Comparison of ENCODE assay signal across 8 mouse cellular contexts in genomic region chr2:180041577-180042255, GRCm38 (mm10). TPM values are rescaled to one million over a fixed set of nuclear protein-coding genes. Genes with fewer than 3 reads are reported as not detected.
DNase-seq lines count a peak whose midpoint lies in the region; ATAC-seq and TF ChIP-seq lines count a peak whose summit lies in the region.

No protein-coding gene starts in this region.

- WGBS in hindbrain, embryonic 16.5 days: under 1% methylated on average over 46 of the region's 66 CpGs
- under 1% methylated on average over 66 of the region's 66 CpGs for WGBS in limb, embryonic 12.5 days
- WGBS in midbrain, embryonic 11.5 days: under 1% methylated on average over 61 of the region's 66 CpGs

- no peaks in the 10 kb centered on the region for H3K27me3 ChIP-seq in hindbrain, embryonic 16.5 days (replicated peaks; ENCODE audit: control insufficient read depth, insufficient read depth, low read length)
- H3K27me3 ChIP-seq in limb, embryonic 12.5 days: no peaks in the 10 kb centered on the region
- H3K27me3 ChIP-seq in midbrain, embryonic 11.5 days (ENCODE audit: control insufficient read depth, insufficient read depth, low read length): no peaks in the 10 kb centered on the region
- H3K27me3 ChIP-seq in testis, adult 2 months (ENCODE audit: control insufficient read depth, insufficient read depth, low read length): no peaks in the 10 kb centered on the region

- no peak for TF ChIP-seq POLR2A in testis, adult 2 months (IDR thresholded peaks at IDR 0.05; ENCODE audit: control insufficient read depth, low read depth, low read length)

- DNase-seq in embryo, embryonic 10 days (ENCODE audit: low spot score): peak; percentile 47
- DNase-seq in embryo, embryonic 9.5 days (ENCODE audit: extremely low spot score): no peak
- DNase-seq in MN1 (ENCODE audit: low spot score): peak; percentile 62
- DNase-seq in midbrain, embryonic 11.5 days (ENCODE audit: low spot score, missing footprints): peak; percentile 93

- no peaks in the 10 kb centered on the region for H3K9me3 ChIP-seq in hindbrain, embryonic 16.5 days (ENCODE audit: control insufficient read depth, low read length)
- H3K9me3 ChIP-seq in limb, embryonic 12.5 days: no peaks in the 10 kb centered on the region
- no peaks in the 10 kb centered on the region for H3K9me3 ChIP-seq in midbrain, embryonic 11.5 days (ENCODE audit: control insufficient read depth, low read length)

- TF ChIP-seq CTCF in testis, adult 2 months (IDR thresholded peaks at IDR 0.05; ENCODE audit: control insufficient read depth, insufficient read depth, insufficient replicate concordance, low read depth, low read length): no peak

- peak overlapping the region; percentile 97 for H3K4me3 ChIP-seq in hindbrain, embryonic 16.5 days (ENCODE audit: low read length)
- peak overlapping the region; percentile 98 for H3K4me3 ChIP-seq in limb, embryonic 12.5 days (replicated peaks)
- H3K4me3 ChIP-seq in midbrain, embryonic 11.5 days (ENCODE audit: low read depth, low read length): peak overlapping the region; percentile 98
- H3K4me3 ChIP-seq in testis, adult 2 months (ENCODE audit: control insufficient read depth, low read depth, low read length): peak overlapping the region; percentile 85

- H3K36me3 ChIP-seq in hindbrain, embryonic 16.5 days (ENCODE audit: control insufficient read depth, insufficient read depth, low read length): peaks cover 21% of the 10 kb centered on the region
- peaks cover 36% of the 10 kb centered on the region for H3K36me3 ChIP-seq in limb, embryonic 12.5 days
- peaks cover 16% of the 10 kb centered on the region for H3K36me3 ChIP-seq in midbrain, embryonic 11.5 days (ENCODE audit: control insufficient read depth, insufficient read depth, low read length)
- no peaks in the 10 kb centered on the region; the same call in 1 of the 2 replicates for H3K36me3 ChIP-seq in testis, adult 2 months (ENCODE audit: control insufficient read depth, insufficient read depth, low read length)

- peak overlapping the region; percentile 98 for H3K27ac ChIP-seq in hindbrain, embryonic 16.5 days (ENCODE audit: low read depth, low read length)
- peak overlapping the region; percentile 93 for H3K27ac ChIP-seq in limb, embryonic 12.5 days
- H3K27ac ChIP-seq in midbrain, embryonic 11.5 days (ENCODE audit: low read depth, low read length): peak overlapping the region; percentile 90
- peak overlapping the region; percentile 81 for H3K27ac ChIP-seq in testis, adult 2 months (ENCODE audit: control insufficient read depth, insufficient read depth, low read depth, low read length)

- peaks cover 34% of the 10 kb centered on the region for H3K4me1 ChIP-seq in hindbrain, embryonic 16.5 days (ENCODE audit: control insufficient read depth, insufficient read depth, low read depth, low read length)
- H3K4me1 ChIP-seq in limb, embryonic 12.5 days (replicated peaks): peaks cover 34% of the 10 kb centered on the region
- peaks cover 20% of the 10 kb centered on the region for H3K4me1 ChIP-seq in midbrain, embryonic 11.5 days (ENCODE audit: control insufficient read depth, insufficient read depth, low read length)
- peaks cover 13% of the 10 kb centered on the region for H3K4me1 ChIP-seq in testis, adult 2 months (ENCODE audit: control insufficient read depth, insufficient read depth, low read length)

- H3K9ac ChIP-seq in hindbrain, embryonic 16.5 days (ENCODE audit: low read depth, low read length): peak overlapping the region; percentile 97
- peak overlapping the region; percentile 89 for H3K9ac ChIP-seq in limb, embryonic 12.5 days (replicated peaks)
- H3K9ac ChIP-seq in midbrain, embryonic 11.5 days (ENCODE audit: low read length): peak overlapping the region; percentile 80

- peak; percentile 11; the same call in 1 of the 2 replicates for ATAC-seq in erythroid progenitor cell, adult 5-6 weeks (replicated peaks; ENCODE audit: low FRiP score, poor library complexity, severe bottlenecking)
- ATAC-seq in hindbrain, embryonic 16.5 days: peak; percentile 66
- ATAC-seq in limb, embryonic 12.5 days (ENCODE audit: insufficient number of reproducible peaks, insufficient read depth, low FRiP score, low TSS enrichment, low read depth): peak; percentile 17
- peak; percentile 59 for ATAC-seq in midbrain, embryonic 11.5 days (ENCODE audit: low FRiP score)

- H3K4me2 ChIP-seq in hindbrain, embryonic 16.5 days (ENCODE audit: low read length): peak overlapping the region; percentile 57
- H3K4me2 ChIP-seq in limb, embryonic 12.5 days: peak overlapping the region; percentile 87
- H3K4me2 ChIP-seq in midbrain, embryonic 11.5 days: peak overlapping the region; percentile 81

RNA-seq across cellular contexts. Expression of gene Psma7, which starts 0.5 kb away (rescaled TPM):
- 54.1 and 65.2 TPM in 2 replicates for total RNA-seq in erythroid progenitor cell, adult 5-6 weeks (2015; ENCODE audit: low replicate concordance)
- 69.1 and 112 TPM in 2 replicates for total RNA-seq in erythroid progenitor cell, adult 5-6 weeks (2017; ENCODE audit: low replicate concordance)
- 514 and 534 TPM in 2 replicates for polyA plus RNA-seq in hindbrain, embryonic 16.5 days (2015; fragmentation: Nextera tagmentation; extraction: Ambion mirVana)
- 693 and 704 TPM in 2 replicates for polyA plus RNA-seq in limb, embryonic 12.5 days (2016; fragmentation: Nextera tagmentation; extraction: Ambion mirVana)
- 697 and 701 TPM in 2 replicates for polyA plus RNA-seq in midbrain, embryonic 11.5 days (2014; fragmentation: Nextera tagmentation; extraction: Ambion mirVana)
- polyA plus RNA-seq in testis, adult 2 months (2012; rRNA removed): 38.5 and 42.6 TPM in 2 replicates

RNA-seq across cellular contexts. Expression of gene Ss18l1, which starts 0.6 kb away (rescaled TPM):
- total RNA-seq in erythroid progenitor cell, adult 5-6 weeks (2015; ENCODE audit: low replicate concordance): 0.36 TPM in 1 of 2 replicates, not detected in the other
- 0.13 and 0.68 TPM in 2 replicates for total RNA-seq in erythroid progenitor cell, adult 5-6 weeks (2017; ENCODE audit: low replicate concordance)
- 53.0 and 61.1 TPM in 2 replicates for polyA plus RNA-seq in hindbrain, embryonic 16.5 days (2015; fragmentation: Nextera tagmentation; extraction: Ambion mirVana)
- 7.3 and 8.7 TPM in 2 replicates for polyA plus RNA-seq in limb, embryonic 12.5 days (2016; fragmentation: Nextera tagmentation; extraction: Ambion mirVana)
- polyA plus RNA-seq in midbrain, embryonic 11.5 days (2014; fragmentation: Nextera tagmentation; extraction: Ambion mirVana): 14.6 and 17.8 TPM in 2 replicates
- polyA plus RNA-seq in testis, adult 2 months (2012; rRNA removed): 4.0 TPM in 2 replicates

RNA-seq across cellular contexts. Expression of gene Lsm14b, which starts 16.9 kb away (rescaled TPM):
- total RNA-seq in erythroid progenitor cell, adult 5-6 weeks (2015; ENCODE audit: low replicate concordance): 6.5 and 7.1 TPM in 2 replicates
- 5.7 and 11.3 TPM in 2 replicates for total RNA-seq in erythroid progenitor cell, adult 5-6 weeks (2017; ENCODE audit: low replicate concordance)
- polyA plus RNA-seq in hindbrain, embryonic 16.5 days (2015; fragmentation: Nextera tagmentation; extraction: Ambion mirVana): 9.3 and 17.8 TPM in 2 replicates
- polyA plus RNA-seq in limb, embryonic 12.5 days (2016; fragmentation: Nextera tagmentation; extraction: Ambion mirVana): 13.6 and 14.2 TPM in 2 replicates
- 11.1 and 14.5 TPM in 2 replicates for polyA plus RNA-seq in midbrain, embryonic 11.5 days (2014; fragmentation: Nextera tagmentation; extraction: Ambion mirVana)
- 31.8 and 33.7 TPM in 2 replicates for polyA plus RNA-seq in testis, adult 2 months (2012; rRNA removed)

RNA-seq across cellular contexts. Expression of gene Mtg2, which starts 28.7 kb away (rescaled TPM):
- 1.3 TPM in 1 of 2 replicates, not detected in the other for total RNA-seq in erythroid progenitor cell, adult 5-6 weeks (2015; ENCODE audit: low replicate concordance)
- 2.6 and 4.9 TPM in 2 replicates for total RNA-seq in erythroid progenitor cell, adult 5-6 weeks (2017; ENCODE audit: low replicate concordance)
- polyA plus RNA-seq in hindbrain, embryonic 16.5 days (2015; fragmentation: Nextera tagmentation; extraction: Ambion mirVana): 33.1 and 33.2 TPM in 2 replicates
- 29.6 and 30.9 TPM in 2 replicates for polyA plus RNA-seq in limb, embryonic 12.5 days (2016; fragmentation: Nextera tagmentation; extraction: Ambion mirVana)
- polyA plus RNA-seq in midbrain, embryonic 11.5 days (2014; fragmentation: Nextera tagmentation; extraction: Ambion mirVana): 29.8 and 30.3 TPM in 2 replicates
- 7.0 and 7.8 TPM in 2 replicates for polyA plus RNA-seq in testis, adult 2 months (2012; rRNA removed)

Comparison
In these comparisons a context has a peak if more than half of its experiments do, and no peak if none do; other contexts are left out.
1. ATAC-seq: peak in every context shown above with its lines; median percentile 66 in hindbrain, embryonic 16.5 days; 59 in midbrain, embryonic 11.5 days; 17 in limb, embryonic 12.5 days; 11 in erythroid progenitor cell, adult 5-6 weeks.
2. RNA of gene Psma7, which starts 0.5 kb away (polyA plus RNA-seq): 697 to 701 TPM in midbrain, embryonic 11.5 days, 693 to 704 TPM in limb, embryonic 12.5 days and 514 to 534 TPM in hindbrain, embryonic 16.5 days; 38.5 to 42.6 TPM in testis, adult 2 months; every median in the first group is over 10 times any median in the second.
3. Peak in every context shown above with its lines, with median percentiles within 50 percentile points of each other: H3K27ac ChIP-seq, H3K4me2 ChIP-seq, H3K4me3 ChIP-seq and H3K9ac ChIP-seq.